Mouse (Mus musculus) small intestine, adult 10 weeks (tissue): Measurements from ENCODE around the gene Flcn. TPM values are rescaled to one million over a fixed set of nuclear protein-coding genes. Genes with fewer than 3 reads are reported as not detected.

ENCODE experiments used
- polyA plus RNA-seq: library from polyadenylated mRNA; stranded (reverse); fragments of 350-450 nt; fragmentation: Illumina TruSeq; extraction: RNeasy Lipid Tissue Mini Kit (QIAGEN cat#74804); gene quantifications from one replicate; pipeline ENCODE4 v1.2.3, GENCODE M21; 2014; ENCODE audit warnings: low replicate concordance

Gene Flcn
- 2.5 TPM for polyA plus RNA-seq

GRCm38 (mm10) chr11:59809670-59810474 lies at the start of gene Flcn:
Gene Flcn (minus strand): TSS chr11:59810016.

DNA sequence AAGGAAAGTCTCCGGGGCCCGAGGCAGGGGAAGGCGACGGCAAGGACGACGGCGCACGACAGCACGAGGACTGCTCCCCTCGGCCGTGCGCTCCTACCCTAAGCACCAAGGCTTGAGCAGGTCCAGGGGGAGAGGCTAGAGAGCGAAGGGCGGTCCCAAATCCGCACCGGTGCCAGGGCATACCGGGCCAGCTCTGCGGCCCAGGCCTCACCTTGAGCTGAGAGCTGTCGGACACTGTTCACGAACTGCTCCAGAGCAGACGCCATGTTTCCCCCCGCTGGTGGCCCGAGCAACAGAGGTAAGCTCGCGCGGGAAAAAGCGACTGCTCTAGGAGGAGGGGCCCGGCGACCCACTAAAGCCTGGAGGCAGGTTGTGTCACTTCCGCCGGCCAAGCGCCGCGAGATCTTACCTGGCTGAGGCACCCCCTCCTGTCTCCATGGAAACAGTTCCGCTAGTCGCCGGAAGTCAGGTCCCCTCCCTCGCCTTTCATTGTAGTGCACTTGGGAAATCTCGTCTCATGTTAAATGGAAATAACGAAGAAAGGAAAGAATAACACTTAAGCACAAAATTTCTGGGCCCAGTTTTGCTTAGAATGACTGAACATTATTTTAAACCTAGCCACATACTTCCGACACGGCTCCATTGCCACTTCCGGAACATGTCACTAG lies 29.8 kb upstream of the Flcn start, which contains the start of gene Cops3:
Gene Cops3 (minus strand): TSS at position 380 of the 668 bp plus-strand sequence.

GRCm38 (mm10) chr11:59839008-59839458 lies 29.2 kb upstream of the Flcn start, which contains the start of gene Nt5m:
Gene Nt5m (plus strand): TSS chr11:59839447.

GRCm38 (mm10) chr11:59787199-59787781 lies 22.5 kb downstream of the Flcn start, which contains the start of gene Pld6:
Gene Pld6 (minus strand): TSS chr11:59787645.

Other genes starting within 250 kb of the Flcn start
- not detected for gene Olfr222, start 233.8 kb downstream of the Flcn start, polyA plus RNA-seq
- not detected for gene Olfr223, start 216.7 kb downstream of the Flcn start, polyA plus RNA-seq
- 6.9 TPM for gene Mprip, start 148.7 kb downstream of the Flcn start, polyA plus RNA-seq
- gene Pld6, start 22.4 kb downstream of the Flcn start, polyA plus RNA-seq = not detected
- 0.93 TPM for gene Nt5m, start 29.4 kb upstream of the Flcn start, polyA plus RNA-seq
- gene Cops3, start 29.8 kb upstream of the Flcn start, polyA plus RNA-seq = 166 TPM
- gene Med9, start 138.2 kb upstream of the Flcn start, polyA plus RNA-seq = 5.6 TPM
- 0.45 TPM for gene Rasd1, start 154.9 kb upstream of the Flcn start, polyA plus RNA-seq
- gene Pemt, start 236.5 kb upstream of the Flcn start, polyA plus RNA-seq = not detected